24 mouse cellular contexts compared by ENCODE assay signal in the genomic region with DNA sequence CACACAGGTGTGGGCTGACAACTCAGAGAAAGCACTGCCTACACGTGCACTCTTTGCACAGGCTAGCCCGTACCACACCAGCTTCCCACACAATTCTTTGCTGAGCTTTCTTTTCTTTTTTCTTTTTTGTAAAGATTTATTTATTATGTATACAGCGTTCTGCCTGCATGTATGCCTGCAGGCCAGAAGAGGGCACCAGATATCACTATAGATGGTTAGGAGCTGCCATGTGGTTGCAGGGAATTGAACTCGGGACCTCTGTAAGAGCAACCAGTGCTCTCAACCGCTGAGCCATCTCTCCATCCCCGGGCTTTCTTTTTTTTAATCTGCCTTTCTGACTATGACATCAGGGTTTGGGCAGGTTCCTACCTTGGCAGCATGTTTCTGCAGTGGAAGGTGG. TPM values are rescaled to one million over a fixed set of nuclear protein-coding genes. Genes with fewer than 3 reads are reported as not detected.
DNase-seq lines count a peak whose midpoint lies in the region; ATAC-seq and TF ChIP-seq lines count a peak whose summit lies in the region.
"Had no signal": no experiment of that assay in that cellular context is flagged by ENCODE, and none has a peak within 500 bp of the region (broad histone marks: within the 10 kb centered on the region; RNA-seq: fewer than 3 reads in every experiment).

No protein-coding gene starts in this region.

- TF ChIP-seq RAD21 in MEL (IDR thresholded peaks at IDR 0.05; ENCODE audit: low read depth, low read length), result peak; percentile 43

- no peak overlapping the region for H3K27ac ChIP-seq in intestine, postnatal 0 days (ENCODE audit: low read depth, low read length)
- H3K27ac ChIP-seq in intestine, embryonic 15.5 days, result no peak overlapping the region
- no peak overlapping the region for H3K27ac ChIP-seq in lung, embryonic 14.5 days (ENCODE audit: low read depth)
- no peak overlapping the region for H3K27ac ChIP-seq in MEL (ENCODE audit: control insufficient read depth, low read depth, low read length)
- H3K27ac ChIP-seq: embryonic facial prominence, embryonic 12.5 days; forebrain, embryonic 15.5 days; hindbrain, embryonic 12.5 days; lung, embryonic 15.5 days; midbrain, embryonic 13.5 days; neural tube, embryonic 15.5 days had no signal

- H3K4me1 ChIP-seq in intestine, postnatal 0 days (replicated peaks; ENCODE audit: control insufficient read depth, insufficient read depth, low read length), result no peaks in the 10 kb centered on the region
- no peaks in the 10 kb centered on the region for H3K4me1 ChIP-seq in intestine, embryonic 15.5 days (replicated peaks)
- no peaks in the 10 kb centered on the region for H3K4me1 ChIP-seq in lung, embryonic 14.5 days (ENCODE audit: insufficient read depth)
- peaks cover 0 to 3% of the 10 kb centered on the region in 2 experiments; a peak in 1 of 4 replicates for H3K4me1 ChIP-seq in MEL (ENCODE audit: control insufficient read depth in 1 of 2, insufficient read depth in 2 of 2, low read length in 2 of 2)
- H3K4me1 ChIP-seq: embryonic facial prominence, embryonic 12.5 days; forebrain, embryonic 15.5 days; hindbrain, embryonic 12.5 days; midbrain, embryonic 13.5 days had no signal

- ATAC-seq in intestine, postnatal 0 days, result no peak
- ATAC-seq in intestine, embryonic 15.5 days, result no peak
- ATAC-seq in lung, embryonic 14.5 days (ENCODE audit: insufficient read depth), result no peak
- ATAC-seq: forebrain, embryonic 15.5 days; midbrain, embryonic 13.5 days had no signal

- H3K4me3 ChIP-seq in intestine, postnatal 0 days (ENCODE audit: low read depth, low read length), result no peak overlapping the region
- no peak overlapping the region for H3K4me3 ChIP-seq in intestine, embryonic 15.5 days (replicated peaks)
- no peak overlapping the region for H3K4me3 ChIP-seq in lung, embryonic 14.5 days (ENCODE audit: low read depth, low read length)
- no peak overlapping the region for H3K4me3 ChIP-seq in MEL (ENCODE audit: control insufficient read depth in 1 of 2, insufficient read depth in 1 of 2, low read depth in 2 of 2, low read length in 2 of 2)
- H3K4me3 ChIP-seq: embryonic facial prominence, embryonic 12.5 days; erythroblast, embryonic 14.5 days; forebrain, embryonic 15.5 days; hindbrain, embryonic 12.5 days; lung, embryonic 15.5 days; midbrain, embryonic 13.5 days; myocyte; neural tube, embryonic 15.5 days had no signal

- 80% methylated on average over 6 of the region's 6 CpGs for WGBS in intestine, postnatal 0 days
- 83% methylated on average over 6 of the region's 6 CpGs for WGBS in intestine, embryonic 15.5 days
- 77% methylated on average over 6 of the region's 6 CpGs for WGBS in lung, embryonic 14.5 days

- no peaks in the 10 kb centered on the region for H3K27me3 ChIP-seq in intestine, postnatal 0 days (replicated peaks; ENCODE audit: control insufficient read depth, insufficient read depth, low read length)
- no peaks in the 10 kb centered on the region for H3K27me3 ChIP-seq in intestine, embryonic 15.5 days (replicated peaks)
- H3K27me3 ChIP-seq in lung, embryonic 14.5 days (ENCODE audit: insufficient read depth, low read length), result no peaks in the 10 kb centered on the region
- 0 out of 4 replicates have a peak, but pooled peaks cover 0 to 1% of the 10 kb centered on the region in 2 experiments for H3K27me3 ChIP-seq in MEL (ENCODE audit: control insufficient read depth in 1 of 2, insufficient read depth in 2 of 2, low read length in 2 of 2)
- H3K27me3 ChIP-seq: neural tube, embryonic 15.5 days had no signal

- DNase-seq in lung, embryonic 14.5 days, result no peak
- no peak for DNase-seq in lung, postnatal 10 days
- peak; percentile 51 for DNase-seq in MEL (ENCODE audit: low read depth, low spot score)
- DNase-seq in thymus, postnatal 25 days, result no peak
- no peak for DNase-seq in cerebellum, postnatal 4 days (ENCODE audit: low spot score in 2 of 2)
- DNase-seq: adrenal gland, adult 8-10 months; cerebellum, adult 9-10 months; heart, postnatal 10 days; left cerebral cortex, postnatal 4 days; liver; spleen, adult 18-20 months; thymus, postnatal 4 days had no signal

- no peak for TF ChIP-seq EP300 in MEL (IDR thresholded peaks at IDR 0.05; ENCODE audit: low read depth in 1 of 2, low read length in 2 of 2)

- H3K79me2 ChIP-seq in MEL (ENCODE audit: control insufficient read depth, insufficient read depth, low read length, poor library complexity), result no peaks in the 10 kb centered on the region

- no peak overlapping the region for H3K9ac ChIP-seq in intestine, postnatal 0 days (ENCODE audit: low read depth, low read length)
- H3K9ac ChIP-seq in intestine, embryonic 15.5 days, result no peak overlapping the region
- H3K9ac ChIP-seq in lung, embryonic 14.5 days, result no peak overlapping the region
- no peak overlapping the region for H3K9ac ChIP-seq in MEL (ENCODE audit: control insufficient read depth, low read depth, low read length, poor library complexity, severe bottlenecking)
- H3K9ac ChIP-seq: embryonic facial prominence, embryonic 12.5 days; forebrain, embryonic 15.5 days; hindbrain, embryonic 12.5 days; lung, embryonic 15.5 days; midbrain, embryonic 13.5 days; neural tube, embryonic 15.5 days had no signal

- H3K36me3 ChIP-seq in intestine, postnatal 0 days (ENCODE audit: control insufficient read depth, insufficient read depth), result no peaks in the 10 kb centered on the region
- H3K36me3 ChIP-seq in intestine, embryonic 15.5 days, result no peaks in the 10 kb centered on the region
- H3K36me3 ChIP-seq in lung, embryonic 14.5 days (ENCODE audit: insufficient read depth), result no peaks in the 10 kb centered on the region
- no peaks in the 10 kb centered on the region for H3K36me3 ChIP-seq in MEL (ENCODE audit: control insufficient read depth in 1 of 2, insufficient read depth in 2 of 2, low read length in 2 of 2)
- H3K36me3 ChIP-seq: embryonic facial prominence, embryonic 12.5 days; lung, embryonic 15.5 days had no signal

- no peak overlapping the region for H3K4me2 ChIP-seq in intestine, postnatal 0 days (replicated peaks; ENCODE audit: low read depth)
- no peak overlapping the region for H3K4me2 ChIP-seq in intestine, embryonic 15.5 days (replicated peaks)
- no peak overlapping the region for H3K4me2 ChIP-seq in lung, embryonic 14.5 days
- H3K4me2 ChIP-seq: embryonic facial prominence, embryonic 12.5 days; forebrain, embryonic 15.5 days; heart, embryonic 11.5 days; hindbrain, embryonic 12.5 days; lung, embryonic 15.5 days; midbrain, embryonic 13.5 days; neural tube, embryonic 15.5 days had no signal

- no peaks in the 10 kb centered on the region for H3K9me3 ChIP-seq in intestine, postnatal 0 days (ENCODE audit: control insufficient read depth)
- H3K9me3 ChIP-seq in intestine, embryonic 15.5 days, result no peaks in the 10 kb centered on the region
- H3K9me3 ChIP-seq in lung, embryonic 14.5 days (ENCODE audit: low read depth, low read length), result no peaks in the 10 kb centered on the region
- H3K9me3 ChIP-seq in MEL (replicated peaks; ENCODE audit: insufficient read depth, low read length), result no peaks in the 10 kb centered on the region
- H3K9me3 ChIP-seq: embryonic facial prominence, embryonic 12.5 days; forebrain, embryonic 15.5 days; hindbrain, embryonic 12.5 days; lung, embryonic 15.5 days; midbrain, embryonic 13.5 days; neural tube, embryonic 15.5 days had no signal

- TF ChIP-seq CTCF in intestine, postnatal 0 days (IDR thresholded peaks at IDR 0.05; ENCODE audit: low read depth), result peak; percentile 30
- peak; percentile 36 for TF ChIP-seq CTCF in lung, embryonic 14.5 days (IDR thresholded peaks at IDR 0.05; ENCODE audit: low read depth)
- TF ChIP-seq CTCF in MEL (IDR thresholded peaks at IDR 0.05 in 2 of 3, conservative IDR thresholded peaks at IDR 0.05 in 1 of 3; ENCODE audit: control insufficient read depth in 1 of 3, insufficient read depth in 1 of 3, low read depth in 2 of 3, low read length in 3 of 3, poor library complexity in 1 of 3, severe bottlenecking in 1 of 3), result peak; percentile 28 to 46 (median 29)

- no peak for TF ChIP-seq POLR2A in MEL (IDR thresholded peaks at IDR 0.05; ENCODE audit: control insufficient read depth in 1 of 2, insufficient read depth in 1 of 2, low read depth in 1 of 2, low read length in 2 of 2, poor library complexity in 1 of 2)

TF ChIP-seq in MEL, 35 proteins besides CTCF, POLR2A, EP300 and RAD21 (continues in another document):
- TF ChIP-seq SMC3 (IDR thresholded peaks at IDR 0.05; ENCODE audit: low read depth, low read length), result peak; percentile 39; the same call in 1 of the 2 replicates
- peak; percentile 28; the same call in 1 of the 2 replicates for TF ChIP-seq MYC (IDR thresholded peaks at IDR 0.05; ENCODE audit: low read depth, low read length)
- no peak for TF ChIP-seq GABPA (IDR thresholded peaks at IDR 0.05; ENCODE audit: low read depth, low read length)
- TF ChIP-seq MYB (IDR thresholded peaks at IDR 0.05; ENCODE audit: low read depth, low read length), result no peak
- no peak for TF ChIP-seq CHD2 (IDR thresholded peaks at IDR 0.05; ENCODE audit: low read length)
- TF ChIP-seq ZKSCAN1 (IDR thresholded peaks at IDR 0.05; ENCODE audit: low read depth, low read length), result no peak
- no peak for TF ChIP-seq UBTF (IDR thresholded peaks at IDR 0.05; ENCODE audit: borderline replicate concordance, insufficient read depth, low read depth, low read length)

RNA-seq across cellular contexts. Expression of a gene that starts 30.6 kb away (rescaled TPM):
- polyA plus RNA-seq in intestine, postnatal 0 days (2015; fragmentation: Nextera tagmentation; extraction: Ambion mirVana), result 0.23 and 0.29 TPM in 2 replicates
- polyA plus RNA-seq in intestine, embryonic 15.5 days (2015; fragmentation: Nextera tagmentation; extraction: Ambion mirVana), result 0.57 and 0.64 TPM in 2 replicates
- 0.70 and 1.0 TPM in 2 replicates for polyA plus RNA-seq in lung, embryonic 14.5 days (2014; fragmentation: Nextera tagmentation; extraction: Ambion mirVana)
- not detected in 2 replicates for total RNA-seq in MEL (2012; rRNA removed)
- under 1 TPM in 1 of 2 experiments, not detected in 1; 0.06 TPM for polyA plus RNA-seq in MEL (2012; ENCODE audit: insufficient read depth in 1 of 2, insufficient read length in 2 of 2, low read depth in 1 of 2, low replicate concordance in 2 of 2, missing spikeins in 1 of 2)
- total RNA-seq: megakaryocyte progenitor cell, adult 5-6 weeks had no signal
- polyA plus RNA-seq: erythroblast, embryonic 14.5 days had no signal

RNA-seq across cellular contexts. Expression of a gene that starts 39.3 kb away (rescaled TPM):
- 31.0 and 31.9 TPM in 2 replicates for polyA plus RNA-seq in intestine, postnatal 0 days (2015; fragmentation: Nextera tagmentation; extraction: Ambion mirVana)
- 82.6 and 83.9 TPM in 2 replicates for polyA plus RNA-seq in intestine, embryonic 15.5 days (2015; fragmentation: Nextera tagmentation; extraction: Ambion mirVana)
- polyA plus RNA-seq in lung, embryonic 14.5 days (2014; fragmentation: Nextera tagmentation; extraction: Ambion mirVana), result 115 and 118 TPM in 2 replicates
- total RNA-seq in MEL (2012; rRNA removed), result 74.3 and 86.8 TPM in 2 replicates
- polyA plus RNA-seq in MEL (2012; ENCODE audit: insufficient read depth in 1 of 2, insufficient read length in 2 of 2, low read depth in 1 of 2, low replicate concordance in 2 of 2, missing spikeins in 1 of 2), result 100 to 1,000 TPM; 117 to 637 TPM

RNA-seq across cellular contexts. Expression of a gene that starts 39.4 kb away (rescaled TPM):
- polyA plus RNA-seq in intestine, postnatal 0 days (2015; fragmentation: Nextera tagmentation; extraction: Ambion mirVana), result 17.7 and 20.6 TPM in 2 replicates
- 44.8 and 48.6 TPM in 2 replicates for polyA plus RNA-seq in intestine, embryonic 15.5 days (2015; fragmentation: Nextera tagmentation; extraction: Ambion mirVana)
- polyA plus RNA-seq in lung, embryonic 14.5 days (2014; fragmentation: Nextera tagmentation; extraction: Ambion mirVana), result 43.5 and 44.5 TPM in 2 replicates
- total RNA-seq in MEL (2012; rRNA removed), result 57.5 and 64.0 TPM in 2 replicates
- polyA plus RNA-seq in MEL (2012; ENCODE audit: insufficient read depth in 1 of 2, insufficient read length in 2 of 2, low read depth in 1 of 2, low replicate concordance in 2 of 2, missing spikeins in 1 of 2), result 10 to 100 TPM; 54.8 to 68.9 TPM
